1 mouse cellular context compared by ENCODE assay signal in genomic region chr6:117879408-117880115, GRCm38 (mm10).
TF ChIP-seq lines count a peak whose summit lies in the region.

No protein-coding gene starts in this region.

TF ChIP-seq in MEL, 35 proteins besides CTCF, POLR2A, EP300 and RAD21 (continued from another document):
- TF ChIP-seq MAX (IDR thresholded peaks at IDR 0.05; ENCODE audit: low read length) (peak; percentile 99), RCOR1 (IDR thresholded peaks at IDR 0.05; ENCODE audit: low read depth, low read length) (no peak), POLR2AphosphoS2 (IDR thresholded peaks at IDR 0.05; ENCODE audit: low read length) (peak; percentile 87), CHD2 (IDR thresholded peaks at IDR 0.05; ENCODE audit: low read length) (no peak; the same call in 1 of the 2 replicates), NELFE (IDR thresholded peaks at IDR 0.05; ENCODE audit: low read depth, low read length) (peak; percentile 86), NRF1 (IDR thresholded peaks at IDR 0.05; ENCODE audit: insufficient read depth, low read depth, low read length, poor library complexity, severe bottlenecking) (peak; percentile 91), GATA1 (IDR thresholded peaks at IDR 0.05; ENCODE audit: low read depth, low read length) (no peak), HCFC1 (IDR thresholded peaks at IDR 0.05; ENCODE audit: low read depth, low read length) (peak; percentile 78), POLR2AphosphoS5 (IDR thresholded peaks at IDR 0.05; ENCODE audit: borderline replicate concordance, low read depth, low read length) (0 out of 2 replicates have a peak, but pooled peaks have one; percentile 9), JUND (IDR thresholded peaks at IDR 0.05; ENCODE audit: low read depth, low read length) (no peak), SMC3 (IDR thresholded peaks at IDR 0.05; ENCODE audit: low read depth, low read length) (peak; percentile 71), USF1 (IDR thresholded peaks at IDR 0.05; ENCODE audit: low read depth, low read length) (peak; percentile 81), ZNF384 (IDR thresholded peaks at IDR 0.05; ENCODE audit: low read depth, low read length) (no peak), UBTF (IDR thresholded peaks at IDR 0.05; ENCODE audit: borderline replicate concordance, insufficient read depth, low read depth, low read length) (no peak), ELF1 (IDR thresholded peaks at IDR 0.05; ENCODE audit: low read depth, low read length) (peak; percentile 90), ETS1 (IDR thresholded peaks at IDR 0.05; ENCODE audit: low read depth, low read length) (peak; percentile 55; the same call in 1 of the 2 replicates), MAFK (IDR thresholded peaks at IDR 0.05; ENCODE audit: borderline replicate concordance, low read depth, low read length) (no peak), GABPA (IDR thresholded peaks at IDR 0.05; ENCODE audit: low read depth, low read length) (no peak; the same call in 1 of the 2 replicates), E2F4 (IDR thresholded peaks at IDR 0.05; ENCODE audit: borderline replicate concordance, low read depth, low read length) (peak; percentile 89), TBP (IDR thresholded peaks at IDR 0.05; ENCODE audit: low read depth, low read length) (peak; percentile 85), MEF2A (IDR thresholded peaks at IDR 0.05; ENCODE audit: extremely low read depth, insufficient replicate concordance, low read depth, low read length, poor library complexity, severe bottlenecking) (no peak), SIN3A (IDR thresholded peaks at IDR 0.05; ENCODE audit: low read length) (peak; percentile 92), MXI1 (IDR thresholded peaks at IDR 0.05; ENCODE audit: low read depth, low read length) (peak; percentile 99), MYC (IDR thresholded peaks at IDR 0.05; ENCODE audit: low read depth, low read length) (peak; percentile 100), ZC3H11A (IDR thresholded peaks at IDR 0.05; ENCODE audit: low read depth, low read length) (peak; percentile 44; the same call in 1 of the 2 replicates), ZKSCAN1 (IDR thresholded peaks at IDR 0.05; ENCODE audit: low read depth, low read length) (no peak)
TF ChIP-seq in MEL: peak in this region for 17.
